Mouse (Mus musculus): ENCODE measurements around the gene Gmpr2. TPM values are rescaled to one million over a fixed set of nuclear protein-coding genes. Genes with fewer than 3 reads are reported as not detected.

Gene Gmpr2
- polyA plus RNA-seq, 1 experiment from 2014 or later: 70.2 TPM

Other genes with a start within 250 kb of the Gmpr2 start
- gene Dhrs4, start 193.2 kb upstream of the Gmpr2 start, polyA plus RNA-seq (2015; fragmentation: Nextera tagmentation; extraction: Ambion mirVana): 87.4 and 89.1 TPM in 2 replicates
- gene Carmil3, start 181.3 kb upstream of the Gmpr2 start, polyA plus RNA-seq (2015; fragmentation: Nextera tagmentation; extraction: Ambion mirVana): 2.7 and 3.3 TPM in 2 replicates
- 0.32 and 0.78 TPM in 2 replicates for gene Cpne6, start 161.5 kb upstream of the Gmpr2 start, polyA plus RNA-seq (2015; fragmentation: Nextera tagmentation; extraction: Ambion mirVana)
- not detected in 2 replicates for gene Nrl, start 147.0 kb upstream of the Gmpr2 start, polyA plus RNA-seq (2015; fragmentation: Nextera tagmentation; extraction: Ambion mirVana)
- 36.9 and 38.0 TPM in 2 replicates for gene Pck2, start 131.7 kb upstream of the Gmpr2 start, polyA plus RNA-seq (2015; fragmentation: Nextera tagmentation; extraction: Ambion mirVana)
- gene Dcaf11, start 111.9 kb upstream of the Gmpr2 start, polyA plus RNA-seq (2015; fragmentation: Nextera tagmentation; extraction: Ambion mirVana): 55.9 and 58.7 TPM in 2 replicates
- gene A730061H03Rik, start 111.5 kb upstream of the Gmpr2 start, polyA plus RNA-seq (2015; fragmentation: Nextera tagmentation; extraction: Ambion mirVana): 0.74 TPM in 1 of 2 replicates, not detected in the other
- gene Fitm1, start 96.3 kb upstream of the Gmpr2 start, polyA plus RNA-seq (2015; fragmentation: Nextera tagmentation; extraction: Ambion mirVana): 22.5 and 25.5 TPM in 2 replicates
- gene Psme1, start 93.8 kb upstream of the Gmpr2 start, polyA plus RNA-seq (2015; fragmentation: Nextera tagmentation; extraction: Ambion mirVana): 145 and 150 TPM in 2 replicates
- gene Emc9, start 86.6 kb upstream of the Gmpr2 start, polyA plus RNA-seq (2015; fragmentation: Nextera tagmentation; extraction: Ambion mirVana): 4.9 and 5.0 TPM in 2 replicates
- 251 and 280 TPM in 2 replicates for gene Psme2, start 80.8 kb upstream of the Gmpr2 start, polyA plus RNA-seq (2015; fragmentation: Nextera tagmentation; extraction: Ambion mirVana)
- gene Rnf31, start 80.2 kb upstream of the Gmpr2 start, polyA plus RNA-seq (2015; fragmentation: Nextera tagmentation; extraction: Ambion mirVana): 22.5 and 23.2 TPM in 2 replicates
- gene Irf9, start 68.4 kb upstream of the Gmpr2 start, polyA plus RNA-seq (2015; fragmentation: Nextera tagmentation; extraction: Ambion mirVana): 11.2 and 11.4 TPM in 2 replicates
- 6.1 and 7.0 TPM in 2 replicates for gene Rec8, start 53.9 kb upstream of the Gmpr2 start, polyA plus RNA-seq (2015; fragmentation: Nextera tagmentation; extraction: Ambion mirVana)
- 107 and 113 TPM in 2 replicates for gene Ipo4, start 36.0 kb upstream of the Gmpr2 start, polyA plus RNA-seq (2015; fragmentation: Nextera tagmentation; extraction: Ambion mirVana)
- 1.3 and 1.9 TPM in 2 replicates for gene Gm49378, start 34.0 kb upstream of the Gmpr2 start, polyA plus RNA-seq (2015; fragmentation: Nextera tagmentation; extraction: Ambion mirVana)
- gene Tm9sf1, start 28.1 kb upstream of the Gmpr2 start, polyA plus RNA-seq (2015; fragmentation: Nextera tagmentation; extraction: Ambion mirVana): 108 and 113 TPM in 2 replicates
- gene Tssk4, start 21.8 kb upstream of the Gmpr2 start, polyA plus RNA-seq (2015; fragmentation: Nextera tagmentation; extraction: Ambion mirVana): 0.91 and 1.0 TPM in 2 replicates
- gene Mdp1, start 11.4 kb upstream of the Gmpr2 start, polyA plus RNA-seq (2015; fragmentation: Nextera tagmentation; extraction: Ambion mirVana): 68.7 and 69.5 TPM in 2 replicates
- gene Nedd8, start 183 bp downstream of the Gmpr2 start, polyA plus RNA-seq (2015; fragmentation: Nextera tagmentation; extraction: Ambion mirVana): 606 and 624 TPM in 2 replicates
- 43.4 and 44.0 TPM in 2 replicates for gene Tinf2, start 9.9 kb downstream of the Gmpr2 start, polyA plus RNA-seq (2015; fragmentation: Nextera tagmentation; extraction: Ambion mirVana)
- 5.0 and 5.7 TPM in 2 replicates for gene Tgm1, start 42.0 kb downstream of the Gmpr2 start, polyA plus RNA-seq (2015; fragmentation: Nextera tagmentation; extraction: Ambion mirVana)
- 24.8 and 26.2 TPM in 2 replicates for gene Rabggta, start 50.3 kb downstream of the Gmpr2 start, polyA plus RNA-seq (2015; fragmentation: Nextera tagmentation; extraction: Ambion mirVana)
- gene Dhrs1, start 73.7 kb downstream of the Gmpr2 start, polyA plus RNA-seq (2015; fragmentation: Nextera tagmentation; extraction: Ambion mirVana): 78.1 and 89.9 TPM in 2 replicates
- 41.8 and 42.8 TPM in 2 replicates for gene Nop9, start 73.8 kb downstream of the Gmpr2 start, polyA plus RNA-seq (2015; fragmentation: Nextera tagmentation; extraction: Ambion mirVana)
- gene Cideb, start 86.5 kb downstream of the Gmpr2 start, polyA plus RNA-seq (2015; fragmentation: Nextera tagmentation; extraction: Ambion mirVana): 0.45 and 0.72 TPM in 2 replicates
- 0.36 and 0.64 TPM in 2 replicates for gene Ltb4r2, start 89.5 kb downstream of the Gmpr2 start, polyA plus RNA-seq (2015; fragmentation: Nextera tagmentation; extraction: Ambion mirVana)
- gene Ltb4r1, start 94.0 kb downstream of the Gmpr2 start, polyA plus RNA-seq (2015; fragmentation: Nextera tagmentation; extraction: Ambion mirVana): 0.45 and 0.51 TPM in 2 replicates
- 20.9 and 25.6 TPM in 2 replicates for gene Adcy4, start 112.2 kb downstream of the Gmpr2 start, polyA plus RNA-seq (2015; fragmentation: Nextera tagmentation; extraction: Ambion mirVana)
- 31.0 and 37.1 TPM in 2 replicates for gene Ripk3, start 116.9 kb downstream of the Gmpr2 start, polyA plus RNA-seq (2015; fragmentation: Nextera tagmentation; extraction: Ambion mirVana)
- 124 and 128 TPM in 2 replicates for gene Nfatc4, start 151.2 kb downstream of the Gmpr2 start, polyA plus RNA-seq (2015; fragmentation: Nextera tagmentation; extraction: Ambion mirVana)
- 28.2 and 34.2 TPM in 2 replicates for gene Nynrin, start 182.1 kb downstream of the Gmpr2 start, polyA plus RNA-seq (2015; fragmentation: Nextera tagmentation; extraction: Ambion mirVana)
- gene Cbln3, start 212.5 kb downstream of the Gmpr2 start, polyA plus RNA-seq (2015; fragmentation: Nextera tagmentation; extraction: Ambion mirVana): 0.17 and 0.31 TPM in 2 replicates
- gene Khnyn, start 213.0 kb downstream of the Gmpr2 start, polyA plus RNA-seq (2015; fragmentation: Nextera tagmentation; extraction: Ambion mirVana): 24.2 and 25.5 TPM in 2 replicates
- 98.8 and 104 TPM in 2 replicates for gene Sdr39u1, start 228.4 kb downstream of the Gmpr2 start, polyA plus RNA-seq (2015; fragmentation: Nextera tagmentation; extraction: Ambion mirVana)

Data from limb, embryonic 13.5 days (tissue).